ENCODE assay signal across 28 mouse cellular contexts in genomic region chr8:42402632-42403031, GRCm38 (mm10).
DNase-seq lines count a peak whose midpoint lies in the region; ATAC-seq and TF ChIP-seq lines count a peak whose summit lies in the region.
"Had no signal": no experiment of that assay in that cellular context is flagged by ENCODE, and none has a peak within 500 bp of the region (broad histone marks: within the 10 kb centered on the region; RNA-seq: fewer than 3 reads in every experiment).

No protein-coding gene starts in this region.

- intact Hi-C loops in left cerebral cortex, postnatal 36 days (cut with DNase I), result no loop called here

- no peaks in the 10 kb centered on the region for H3K36me3 ChIP-seq in forebrain, embryonic 14.5 days (ENCODE audit: control insufficient read depth, insufficient read depth, low read length)
- no peaks in the 10 kb centered on the region for H3K36me3 ChIP-seq in forebrain, embryonic 16.5 days (ENCODE audit: control insufficient read depth, insufficient read depth)
- H3K36me3 ChIP-seq in limb, embryonic 14.5 days (ENCODE audit: control insufficient read depth, insufficient read depth, low read length), result no peaks in the 10 kb centered on the region
- no peaks in the 10 kb centered on the region for H3K36me3 ChIP-seq in heart, embryonic 11.5 days (ENCODE audit: control insufficient read depth, insufficient read depth, low read length)
- H3K36me3 ChIP-seq: embryonic facial prominence, embryonic 13.5 days; embryonic facial prominence, embryonic 15.5 days; forebrain, embryonic 10.5 days; forebrain, embryonic 12.5 days; forebrain, embryonic 15.5 days; G1E had no signal

- H3K4me2 ChIP-seq in forebrain, embryonic 14.5 days (ENCODE audit: low read length), result no peak overlapping the region
- H3K4me2 ChIP-seq in forebrain, embryonic 16.5 days (ENCODE audit: low read length), result no peak overlapping the region
- no peak overlapping the region for H3K4me2 ChIP-seq in limb, embryonic 14.5 days (replicated peaks; ENCODE audit: low read depth, low read length, severe bottlenecking)
- H3K4me2 ChIP-seq in heart, embryonic 11.5 days, result no peak overlapping the region
- H3K4me2 ChIP-seq: embryonic facial prominence, embryonic 13.5 days; embryonic facial prominence, embryonic 15.5 days; forebrain, embryonic 12.5 days; forebrain, embryonic 15.5 days had no signal

- no peaks in the 10 kb centered on the region for H3K27me3 ChIP-seq in forebrain, embryonic 14.5 days (replicated peaks; ENCODE audit: control insufficient read depth, insufficient read depth, low read length)
- H3K27me3 ChIP-seq in forebrain, embryonic 16.5 days (replicated peaks; ENCODE audit: control insufficient read depth, insufficient read depth, low read length), result no peaks in the 10 kb centered on the region
- H3K27me3 ChIP-seq in limb, embryonic 14.5 days (ENCODE audit: control insufficient read depth, insufficient read depth, low read length), result no peaks in the 10 kb centered on the region
- no peaks in the 10 kb centered on the region for H3K27me3 ChIP-seq in heart, embryonic 11.5 days (ENCODE audit: control insufficient read depth, insufficient read depth, low read length)
- H3K27me3 ChIP-seq: CH12.LX; embryonic facial prominence, embryonic 13.5 days; embryonic facial prominence, embryonic 15.5 days; forebrain, embryonic 12.5 days; forebrain, embryonic 15.5 days; Patski had no signal

- DNase-seq in forebrain, embryonic 14.5 days (ENCODE audit: low spot score), result peak; percentile 38
- DNase-seq in brain, embryonic 14.5 days (ENCODE audit: low read depth), result peak; percentile 58
- peak; percentile 26 for DNase-seq in limb, embryonic 14.5 days (ENCODE audit: low spot score)
- no peak for DNase-seq in left cerebral cortex, postnatal 36 days (ENCODE audit: low spot score in 2 of 2)
- DNase-seq: adrenal gland, adult 8-10 months; adrenal gland, postnatal 14 days; adrenal gland, postnatal 36 days; B cell, adult 2 months; cerebellum, adult 11 months; cerebellum, adult 18-20 months; cerebellum, adult 8-10 months; cerebellum, adult 9-11 months; cerebellum, postnatal 14 days; cerebellum, postnatal 36 days; embryo, embryonic 11 days had no signal

- no peak for TF ChIP-seq POLR2A in brain, embryonic 14.5 days (IDR thresholded peaks at IDR 0.05; ENCODE audit: borderline replicate concordance, extremely low read depth, insufficient read depth, insufficient read length, poor library complexity, severe bottlenecking)
- TF ChIP-seq POLR2A in limb, embryonic 14.5 days (IDR thresholded peaks at IDR 0.05; ENCODE audit: borderline replicate concordance, extremely low read depth, insufficient read depth, insufficient read length), result no peak

- no peak overlapping the region for H3K27ac ChIP-seq in forebrain, embryonic 14.5 days (ENCODE audit: low read depth, low read length)
- no peak overlapping the region for H3K27ac ChIP-seq in forebrain, embryonic 16.5 days (ENCODE audit: low read length)
- H3K27ac ChIP-seq in limb, embryonic 14.5 days (replicated peaks; ENCODE audit: low read depth, low read length), result no peak overlapping the region
- H3K27ac ChIP-seq in heart, embryonic 11.5 days (ENCODE audit: low read depth, low read length), result no peak overlapping the region
- H3K27ac ChIP-seq: embryonic facial prominence, embryonic 13.5 days; embryonic facial prominence, embryonic 15.5 days; forebrain, embryonic 10.5 days; forebrain, embryonic 12.5 days; forebrain, embryonic 15.5 days had no signal

- no peaks in the 10 kb centered on the region for H3K4me1 ChIP-seq in forebrain, embryonic 14.5 days (ENCODE audit: control insufficient read depth, insufficient read depth, low read length)
- H3K4me1 ChIP-seq in forebrain, embryonic 16.5 days (replicated peaks; ENCODE audit: control insufficient read depth, insufficient read depth, low read length), result no peaks in the 10 kb centered on the region
- H3K4me1 ChIP-seq in limb, embryonic 14.5 days (ENCODE audit: control insufficient read depth, insufficient read depth, low read length), result no peaks in the 10 kb centered on the region
- no peaks in the 10 kb centered on the region for H3K4me1 ChIP-seq in heart, embryonic 11.5 days (ENCODE audit: control insufficient read depth, insufficient read depth, low read length)
- H3K4me1 ChIP-seq: embryonic facial prominence, embryonic 13.5 days; embryonic facial prominence, embryonic 15.5 days; forebrain, embryonic 10.5 days; forebrain, embryonic 12.5 days; forebrain, embryonic 15.5 days had no signal

- no peak overlapping the region for H3K4me3 ChIP-seq in forebrain, embryonic 14.5 days (ENCODE audit: low read depth, low read length)
- no peak overlapping the region for H3K4me3 ChIP-seq in forebrain, embryonic 16.5 days (replicated peaks; ENCODE audit: low read length)
- H3K4me3 ChIP-seq in limb, embryonic 14.5 days (replicated peaks; ENCODE audit: low read length), result no peak overlapping the region
- no peak overlapping the region for H3K4me3 ChIP-seq in heart, embryonic 11.5 days (ENCODE audit: low read depth, low read length)
- H3K4me3 ChIP-seq: embryonic facial prominence, embryonic 13.5 days; embryonic facial prominence, embryonic 15.5 days; erythroblast, embryonic 14.5 days; forebrain, embryonic 10.5 days; forebrain, embryonic 12.5 days; forebrain, embryonic 15.5 days had no signal

- TF ChIP-seq CTCF in brain, embryonic 14.5 days (IDR thresholded peaks at IDR 0.05; ENCODE audit: borderline replicate concordance, extremely low read depth, insufficient read depth, insufficient read length), result no peak

- ATAC-seq in forebrain, embryonic 14.5 days, result peak; percentile 66; the same call in 1 of the 2 replicates
- no peak for ATAC-seq in forebrain, embryonic 16.5 days
- peak; percentile 68; the same call in 1 of the 2 replicates for ATAC-seq in limb, embryonic 14.5 days (ENCODE audit: low FRiP score, low read depth)
- no peak for ATAC-seq in heart, embryonic 11.5 days (replicated peaks; ENCODE audit: insufficient number of reproducible peaks, low FRiP score, low TSS enrichment)
- ATAC-seq: activated CD4-positive, CD25-positive, alpha-beta regulatory T cell, adult 4 months; CD4-positive, CD25-positive, alpha-beta regulatory T cell, adult 4 months; forebrain, embryonic 15.5 days; Patski had no signal

- H3K9ac ChIP-seq in forebrain, embryonic 14.5 days (ENCODE audit: low read length), result no peak overlapping the region
- no peak overlapping the region for H3K9ac ChIP-seq in forebrain, embryonic 16.5 days (replicated peaks; ENCODE audit: low read depth, low read length)
- H3K9ac ChIP-seq in limb, embryonic 14.5 days (ENCODE audit: low read depth, low read length, severe bottlenecking), result no peak overlapping the region
- H3K9ac ChIP-seq in heart, embryonic 11.5 days (ENCODE audit: low read depth, low read length), result no peak overlapping the region
- H3K9ac ChIP-seq: embryonic facial prominence, embryonic 13.5 days; embryonic facial prominence, embryonic 15.5 days; forebrain, embryonic 12.5 days; forebrain, embryonic 15.5 days had no signal

- WGBS in forebrain, embryonic 14.5 days, result 43% methylated on average over 2 of the region's 2 CpGs
- 30% methylated on average over 2 of the region's 2 CpGs for WGBS in forebrain, embryonic 16.5 days
- WGBS in limb, embryonic 14.5 days, result 24% methylated on average over 2 of the region's 2 CpGs
- 38% methylated on average over 2 of the region's 2 CpGs for WGBS in heart, embryonic 11.5 days (ENCODE audit: insufficient replicate concordance)

- no peaks in the 10 kb centered on the region for H3K9me3 ChIP-seq in forebrain, embryonic 14.5 days (replicated peaks; ENCODE audit: control insufficient read depth, low read length)
- no peaks in the 10 kb centered on the region for H3K9me3 ChIP-seq in forebrain, embryonic 16.5 days (ENCODE audit: control insufficient read depth, low read length)
- H3K9me3 ChIP-seq in limb, embryonic 14.5 days (ENCODE audit: control insufficient read depth, low read length), result no peaks in the 10 kb centered on the region
- no peaks in the 10 kb centered on the region for H3K9me3 ChIP-seq in heart, embryonic 11.5 days (replicated peaks; ENCODE audit: control insufficient read depth, low read length)
- H3K9me3 ChIP-seq: embryonic facial prominence, embryonic 13.5 days; embryonic facial prominence, embryonic 15.5 days; forebrain, embryonic 10.5 days; forebrain, embryonic 12.5 days; forebrain, embryonic 15.5 days; G1E had no signal

Comparison
In these comparisons a context has a peak if more than half of its experiments do, and no peak if none do; other contexts are left out.
1. ATAC-seq: peak in forebrain, embryonic 14.5 days (single experiment) and limb, embryonic 14.5 days (single experiment); none in forebrain, embryonic 16.5 days (single experiment) and heart, embryonic 11.5 days (single experiment).
2. DNase-seq: peak in forebrain, embryonic 14.5 days (single experiment), brain, embryonic 14.5 days (single experiment) and limb, embryonic 14.5 days (single experiment); none in left cerebral cortex, postnatal 36 days (0 of 2).